Mouse (Mus musculus): ENCODE data around the gene Chuk. TPM values are rescaled to one million over a fixed set of nuclear protein-coding genes. Genes with fewer than 3 reads are reported as not detected.

Chuk gene
- total RNA-seq (2023), result 66.6 TPM

GRCm38 (mm10) chr19:44106831-44107660 lies at the start of gene Chuk:
Gene Chuk, minus strand, starts transcription at chr19:44107480.

GRCm38 (mm10) chr19:44145702-44146567 lies 38.7 kb upstream of the Chuk start, which contains the start of gene Bloc1s2:
Gene Bloc1s2, minus strand, starts transcription at chr19:44146446.

GRCm38 (mm10) chr19:44135072-44135959 lies 28.0 kb upstream of the Chuk start, which contains the start of gene Cwf19l1:
Gene Cwf19l1, minus strand, starts transcription at chr19:44135876.

GRCm38 (mm10) chr19:44069121-44069913 lies 38.0 kb downstream of the Chuk start, which contains the start of gene Erlin1:
Gene Erlin1, minus strand, starts transcription at chr19:44069785.

GRCm38 (mm10) chr19:44028972-44029371 lies 78.3 kb downstream of the Chuk start, which contains the start of gene Cyp2c23:
Gene Cyp2c23, minus strand, starts transcription at chr19:44029208.

Other genes starting within 250 kb of the Chuk start
- gene Dnmbp, start 167.3 kb downstream of the Chuk start, total RNA-seq (2023), result 11.1 TPM
- gene Cpn1, start 120.9 kb downstream of the Chuk start, total RNA-seq (2023), result not detected
- gene Cyp2c23, start 78.3 kb downstream of the Chuk start, total RNA-seq (2023), result not detected
- gene Erlin1, start 37.7 kb downstream of the Chuk start, total RNA-seq (2023), result 6.3 TPM
- gene Cwf19l1, start 28.4 kb upstream of the Chuk start, total RNA-seq (2023), result 28.7 TPM
- gene Bloc1s2, start 39.0 kb upstream of the Chuk start, total RNA-seq (2023), result 64.1 TPM
- not detected for gene Pkd2l1, start 85.0 kb upstream of the Chuk start, total RNA-seq (2023)
- gene Scd3, start 95.8 kb upstream of the Chuk start, total RNA-seq (2023), result not detected
- 19.0 TPM for gene Scd2, start 186.2 kb upstream of the Chuk start, total RNA-seq (2023)
- gene Scd4, start 225.6 kb upstream of the Chuk start, total RNA-seq (2023), result 1.0 TPM